Mouse (Mus musculus): ENCODE measurements around the gene Xylt1. TPM values are rescaled to one million over a fixed set of nuclear protein-coding genes. Genes with fewer than 3 reads are reported as not detected.

Gene Xylt1
- total and polyA plus RNA-seq, 3 experiments, result 9.0 to 13.3 TPM; not detected in 1

- TF ChIP-seq MYC (IDR thresholded peaks at IDR 0.05; ENCODE audit: low read depth, low read length) (no peak), POLR2AphosphoS5 (IDR thresholded peaks at IDR 0.05; ENCODE audit: borderline replicate concordance, low read depth, low read length) (no peak)
- no peak overlapping the region for H3K9ac ChIP-seq (ENCODE audit: control insufficient read depth, low read depth, low read length, poor library complexity, severe bottlenecking)
- H3K27me3 ChIP-seq (ENCODE audit: control insufficient read depth in 1 of 2, insufficient read depth in 2 of 2, low read length in 2 of 2), result no peaks in the 10 kb centered on the region
- no peaks in the 10 kb centered on the region for H3K79me2 ChIP-seq (ENCODE audit: control insufficient read depth, insufficient read depth, low read length, poor library complexity)
- H3K4me3 ChIP-seq (ENCODE audit: control insufficient read depth in 1 of 2, insufficient read depth in 1 of 2, low read depth in 2 of 2, low read length in 2 of 2), result no peak overlapping the region
- peaks cover 0 to 6% of the 10 kb centered on the region in 2 experiments; a peak in 2 of 4 replicates for H3K36me3 ChIP-seq (ENCODE audit: control insufficient read depth in 1 of 2, insufficient read depth in 2 of 2, low read length in 2 of 2)
- H3K4me1 ChIP-seq (ENCODE audit: control insufficient read depth in 1 of 2, insufficient read depth in 2 of 2, low read length in 2 of 2), result no peaks in the 10 kb centered on the region
- H3K27ac ChIP-seq (ENCODE audit: control insufficient read depth, low read depth, low read length), result no peak overlapping the region
- H3K9me3 ChIP-seq (replicated peaks; ENCODE audit: insufficient read depth, low read length), result no peaks in the 10 kb centered on the region
- no peak for DNase-seq (ENCODE audit: low read depth, low spot score)
Observed at GRCm38 (mm10) chr7:117489973-117490372, 109.2 kb downstream of the Xylt1 start.

GRCm38 (mm10) chr7:117490500-117491205, 109.9 kb downstream of the Xylt1 start:
- H3K79me2 ChIP-seq (ENCODE audit: control insufficient read depth, insufficient read depth, low read length, poor library complexity), result no peaks in the 10 kb centered on the region
- TF ChIP-seq SIN3A (IDR thresholded peaks at IDR 0.05; ENCODE audit: low read length), result no peak
- TF ChIP-seq GABPA (IDR thresholded peaks at IDR 0.05; ENCODE audit: low read depth, low read length), result no peak
- TF ChIP-seq POLR2AphosphoS5 (IDR thresholded peaks at IDR 0.05; ENCODE audit: borderline replicate concordance, low read depth, low read length), result no peak
- TF ChIP-seq MEF2A (IDR thresholded peaks at IDR 0.05; ENCODE audit: extremely low read depth, insufficient replicate concordance, low read depth, low read length, poor library complexity, severe bottlenecking), result no peak
- TF ChIP-seq ZNF384 (IDR thresholded peaks at IDR 0.05; ENCODE audit: low read depth, low read length), result no peak
- TF ChIP-seq UBTF (IDR thresholded peaks at IDR 0.05; ENCODE audit: borderline replicate concordance, insufficient read depth, low read depth, low read length), result no peak
- no peak for TF ChIP-seq CTCF (IDR thresholded peaks at IDR 0.05 in 2 of 3, conservative IDR thresholded peaks at IDR 0.05 in 1 of 3; ENCODE audit: control insufficient read depth in 1 of 3, insufficient read depth in 1 of 3, low read depth in 2 of 3, low read length in 3 of 3, poor library complexity in 1 of 3, severe bottlenecking in 1 of 3)
- no peak for TF ChIP-seq SMC3 (IDR thresholded peaks at IDR 0.05; ENCODE audit: low read depth, low read length)
- no peak for TF ChIP-seq MYB (IDR thresholded peaks at IDR 0.05; ENCODE audit: low read depth, low read length)
- no peaks in the 10 kb centered on the region for H3K9me3 ChIP-seq (replicated peaks; ENCODE audit: insufficient read depth, low read length)
- H3K4me1 ChIP-seq (ENCODE audit: control insufficient read depth in 1 of 2, insufficient read depth in 2 of 2, low read length in 2 of 2), result no peaks in the 10 kb centered on the region
- no peak overlapping the region for H3K4me3 ChIP-seq (ENCODE audit: control insufficient read depth in 1 of 2, insufficient read depth in 1 of 2, low read depth in 2 of 2, low read length in 2 of 2)
- H3K27ac ChIP-seq (ENCODE audit: control insufficient read depth, low read depth, low read length), result no peak overlapping the region
- H3K9ac ChIP-seq (ENCODE audit: control insufficient read depth, low read depth, low read length, poor library complexity, severe bottlenecking), result no peak overlapping the region
- no peaks in the 10 kb centered on the region for H3K27me3 ChIP-seq (ENCODE audit: control insufficient read depth in 1 of 2, insufficient read depth in 2 of 2, low read length in 2 of 2)
- peaks cover 0 to 6% of the 10 kb centered on the region in 2 experiments; a peak in 2 of 4 replicates for H3K36me3 ChIP-seq (ENCODE audit: control insufficient read depth in 1 of 2, insufficient read depth in 2 of 2, low read length in 2 of 2)
- DNase-seq (ENCODE audit: low read depth, low spot score), result no peak

GRCm38 (mm10) chr7:117491495-117491894, 110.7 kb downstream of the Xylt1 start:
- peaks cover 0 to 6% of the 10 kb centered on the region in 2 experiments; a peak in 2 of 4 replicates for H3K36me3 ChIP-seq (ENCODE audit: control insufficient read depth in 1 of 2, insufficient read depth in 2 of 2, low read length in 2 of 2)
- no peaks in the 10 kb centered on the region for H3K4me1 ChIP-seq (ENCODE audit: control insufficient read depth in 1 of 2, insufficient read depth in 2 of 2, low read length in 2 of 2)
- no peak overlapping the region for H3K27ac ChIP-seq (ENCODE audit: control insufficient read depth, low read depth, low read length)
- no peaks in the 10 kb centered on the region for H3K79me2 ChIP-seq (ENCODE audit: control insufficient read depth, insufficient read depth, low read length, poor library complexity)
- TF ChIP-seq RAD21 (IDR thresholded peaks at IDR 0.05; ENCODE audit: low read depth, low read length) (no peak), ETS1 (IDR thresholded peaks at IDR 0.05; ENCODE audit: low read depth, low read length) (no peak), TBP (IDR thresholded peaks at IDR 0.05; ENCODE audit: low read depth, low read length) (no peak), POLR2A (IDR thresholded peaks at IDR 0.05; ENCODE audit: control insufficient read depth in 1 of 2, insufficient read depth in 1 of 2, low read depth in 1 of 2, low read length in 2 of 2, poor library complexity in 1 of 2) (no peak), MAZ (IDR thresholded peaks at IDR 0.05; ENCODE audit: low read depth, low read length) (no peak), ZKSCAN1 (IDR thresholded peaks at IDR 0.05; ENCODE audit: low read depth, low read length) (no peak), ZNF384 (IDR thresholded peaks at IDR 0.05; ENCODE audit: low read depth, low read length) (no peak), CTCF (IDR thresholded peaks at IDR 0.05 in 2 of 3, conservative IDR thresholded peaks at IDR 0.05 in 1 of 3; ENCODE audit: control insufficient read depth in 1 of 3, insufficient read depth in 1 of 3, low read depth in 2 of 3, low read length in 3 of 3, poor library complexity in 1 of 3, severe bottlenecking in 1 of 3) (no peak), POLR2AphosphoS5 (IDR thresholded peaks at IDR 0.05; ENCODE audit: borderline replicate concordance, low read depth, low read length) (no peak), USF2 (IDR thresholded peaks at IDR 0.05; ENCODE audit: borderline replicate concordance in 1 of 2, insufficient read depth in 1 of 2, low read depth in 1 of 2, low read length in 2 of 2) (no peak), GATA1 (IDR thresholded peaks at IDR 0.05; ENCODE audit: low read depth, low read length) (no peak), MYC (IDR thresholded peaks at IDR 0.05; ENCODE audit: low read depth, low read length) (no peak), EP300 (IDR thresholded peaks at IDR 0.05; ENCODE audit: low read depth in 1 of 2, low read length in 2 of 2) (no peak), SMC3 (IDR thresholded peaks at IDR 0.05; ENCODE audit: low read depth, low read length) (no peak), ZMIZ1 (IDR thresholded peaks at IDR 0.05; ENCODE audit: low read depth, low read length) (no peak), CHD1 (IDR thresholded peaks at IDR 0.05; ENCODE audit: low read depth, low read length) (no peak), HCFC1 (IDR thresholded peaks at IDR 0.05; ENCODE audit: low read depth, low read length) (no peak)
- H3K9me3 ChIP-seq (replicated peaks; ENCODE audit: insufficient read depth, low read length), result no peaks in the 10 kb centered on the region
- H3K4me3 ChIP-seq (ENCODE audit: control insufficient read depth in 1 of 2, insufficient read depth in 1 of 2, low read depth in 2 of 2, low read length in 2 of 2), result no peak overlapping the region
- H3K27me3 ChIP-seq (ENCODE audit: control insufficient read depth in 1 of 2, insufficient read depth in 2 of 2, low read length in 2 of 2), result no peaks in the 10 kb centered on the region
- DNase-seq (ENCODE audit: low read depth, low spot score), result no peak
- H3K9ac ChIP-seq (ENCODE audit: control insufficient read depth, low read depth, low read length, poor library complexity, severe bottlenecking), result no peak overlapping the region

Data from MEL (cell line).